Mouse (Mus musculus) left cerebral cortex, adult 11 months (tissue): ENCODE measurements at regions not wholly inside any gene's neighbourhood (a gene's known extent, or its start where the extent isn't known, plus 50 kb on each side); places are given as distances from the start of the nearest gene placed in this dataset.

Experiments
- DNase-seq: peaks from one replicate; pipeline ENCODE4 v3.0.0; 2022; ENCODE audit warnings: low spot score

GRCm38 (mm10) chr4:64207118-64207868 lies 160.5 kb upstream of the Tnc start:
- DNase-seq, result no peak

- DNase-seq, result no peak
Observed at GRCm38 (mm10) chr4:64200808-64201190, 154.0 kb upstream of the Tnc start.

DNA sequence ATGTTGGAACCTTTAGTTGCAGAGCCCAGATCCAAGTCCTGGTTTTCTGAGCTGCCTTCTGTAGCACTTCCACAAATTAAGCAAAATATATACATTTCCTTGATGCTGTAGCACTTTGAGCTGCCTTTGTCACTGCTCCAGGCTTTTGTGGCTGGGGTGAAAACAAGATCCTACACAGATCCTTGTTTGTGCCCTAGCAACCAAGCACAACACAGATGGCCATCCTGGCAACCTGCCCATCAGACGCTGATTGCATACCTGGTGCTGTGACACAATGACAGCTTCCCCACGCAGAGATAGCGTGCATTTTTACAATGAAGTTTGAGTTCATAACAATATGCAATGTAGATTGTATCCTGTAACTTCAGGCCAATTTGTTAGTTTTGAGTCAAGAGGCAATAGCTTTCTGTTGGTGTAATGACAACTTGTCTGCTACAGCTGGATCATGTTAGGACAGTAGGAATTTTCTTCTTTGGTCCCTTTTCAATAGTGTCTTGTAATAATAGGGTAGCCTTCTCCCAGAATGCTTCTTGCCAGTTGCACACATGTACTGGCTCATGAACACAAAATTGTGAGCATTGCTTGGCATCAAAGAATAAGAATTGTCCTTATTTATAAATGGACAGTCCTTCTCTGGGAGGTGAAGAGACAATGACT lies 153.5 kb upstream of the Tnc start:
- DNase-seq, result no peak

DNA sequence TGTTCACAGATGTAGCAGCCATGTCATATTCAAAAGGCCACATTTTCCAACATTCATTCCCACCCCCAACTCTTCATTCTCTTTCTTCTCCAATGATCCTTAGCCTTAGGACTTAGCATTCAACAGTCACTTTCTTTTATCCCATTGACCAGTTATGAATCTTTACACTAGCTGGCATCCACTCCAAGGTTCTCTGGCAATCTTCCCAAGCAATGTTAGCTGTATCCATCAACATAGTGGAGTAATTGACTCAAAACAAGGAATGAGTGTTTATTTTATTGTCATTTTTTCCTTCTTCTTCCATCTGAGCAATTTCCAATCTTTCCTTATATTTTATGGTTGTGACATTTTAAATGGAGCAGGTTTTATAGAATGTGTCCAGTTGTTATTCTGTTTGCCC lies 138.2 kb upstream of the Tnc start:
- no peak for DNase-seq

DNA sequence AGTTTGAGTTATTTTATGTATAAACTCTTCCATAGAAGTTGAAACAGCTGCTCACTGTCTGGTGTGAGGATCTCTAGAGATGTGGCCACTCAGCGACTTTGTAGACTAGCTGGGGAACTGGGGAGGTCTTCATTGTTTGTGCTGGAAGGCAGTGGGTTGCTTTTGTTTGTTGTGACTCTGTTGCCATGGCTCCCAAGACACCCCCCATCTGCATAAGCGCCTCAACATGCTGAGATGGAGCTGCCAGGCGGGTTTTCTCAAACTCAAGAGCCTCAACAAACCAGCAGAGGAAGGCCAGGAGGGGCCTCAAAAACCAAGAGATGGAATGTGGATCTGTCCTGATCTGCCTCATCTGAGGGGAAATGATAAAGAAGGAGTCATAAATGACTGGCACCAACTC lies 129.1 kb upstream of the Tnc start:
- DNase-seq, result no peak

GRCm38 (mm10) chr4:64171476-64171875 lies 124.7 kb upstream of the Tnc start:
- no peak for DNase-seq

- DNase-seq, result peak; percentile 2
Observed at GRCm38 (mm10) chr4:64148989-64149463, 102.2 kb upstream of the Tnc start.

DNA sequence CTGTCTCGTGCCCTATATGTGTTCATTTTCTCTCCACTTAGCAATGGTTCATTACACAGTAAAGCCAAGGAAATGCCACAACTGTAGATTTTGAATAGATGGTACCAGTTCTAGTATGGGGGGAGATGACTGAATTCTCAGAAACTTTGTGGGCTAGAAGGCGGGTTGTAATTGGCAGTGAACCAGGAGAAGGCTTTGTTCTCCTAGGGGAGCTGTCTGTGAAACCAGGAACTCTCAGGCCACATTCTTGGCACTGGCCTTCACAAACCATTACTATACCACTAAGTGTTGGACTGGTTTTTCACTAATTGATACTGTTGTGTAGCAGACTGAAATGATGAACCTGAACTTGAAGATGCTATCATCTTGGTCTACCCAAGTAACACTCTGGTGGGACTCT lies 99.1 kb upstream of the Tnc start:
- DNase-seq, result no peak

DNA sequence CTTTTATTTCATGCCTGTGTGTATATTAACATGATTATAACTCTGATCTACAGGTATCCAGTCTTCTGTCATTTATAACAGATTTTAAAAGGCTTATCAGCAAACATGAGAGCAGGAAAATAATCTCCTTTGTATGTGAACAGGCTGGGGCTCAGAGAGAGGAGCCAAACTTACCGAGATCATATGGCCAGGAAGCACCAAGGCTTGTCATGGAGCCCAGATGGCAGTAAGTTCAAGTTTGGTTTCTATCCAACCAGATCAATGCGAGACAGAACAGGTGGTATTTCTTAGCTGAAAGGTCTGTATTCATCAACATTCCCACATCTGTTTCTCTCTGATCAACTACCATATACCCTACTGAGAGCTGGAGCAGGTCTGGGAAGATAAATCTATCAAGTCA lies 96.1 kb upstream of the Tnc start:
- no peak for DNase-seq

DNA sequence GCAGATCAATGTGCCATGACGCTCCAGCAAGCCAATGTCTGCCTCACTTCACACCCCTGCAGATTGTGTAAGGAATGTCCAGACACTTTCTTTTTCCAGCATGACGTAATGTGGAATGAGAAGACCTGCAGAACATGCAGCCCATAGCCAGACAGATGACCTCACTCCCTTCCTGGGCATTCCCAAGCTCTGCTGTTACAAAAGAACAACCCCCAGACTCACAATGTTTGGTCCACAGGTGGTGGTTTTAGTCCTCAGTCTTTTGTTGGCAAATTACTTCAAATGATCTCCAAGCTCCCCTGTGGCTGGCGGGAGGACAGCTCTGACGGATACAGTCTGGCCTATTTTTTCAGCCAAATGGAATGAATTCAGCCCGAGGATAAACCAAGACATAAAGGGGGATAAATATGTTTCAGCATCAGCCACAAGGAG lies 95.6 kb upstream of the Tnc start:
- DNase-seq, result no peak

DNA sequence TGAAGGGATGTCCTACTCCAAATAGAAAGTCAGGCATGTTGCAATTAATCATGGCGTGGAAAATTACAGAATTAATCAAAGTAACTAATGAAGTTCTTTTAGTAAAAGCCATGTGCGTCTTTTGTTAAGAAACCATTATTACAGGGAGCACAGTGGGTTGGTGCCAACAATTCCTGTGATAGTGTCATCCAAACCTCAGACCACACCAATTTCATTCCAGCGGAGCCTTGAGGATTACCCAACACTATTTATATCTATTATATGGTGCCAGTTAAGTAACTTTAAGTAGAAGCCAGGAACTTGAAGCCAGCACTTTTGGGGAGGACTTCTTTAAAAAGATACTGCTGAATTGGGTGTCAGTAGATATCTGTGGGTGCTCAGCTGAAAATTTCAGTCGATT lies 93.0 kb upstream of the Tnc start:
- DNase-seq, result no peak

GRCm38 (mm10) chr4:64135036-64135435 lies 88.2 kb upstream of the Tnc start:
- DNase-seq, result no peak

DNA sequence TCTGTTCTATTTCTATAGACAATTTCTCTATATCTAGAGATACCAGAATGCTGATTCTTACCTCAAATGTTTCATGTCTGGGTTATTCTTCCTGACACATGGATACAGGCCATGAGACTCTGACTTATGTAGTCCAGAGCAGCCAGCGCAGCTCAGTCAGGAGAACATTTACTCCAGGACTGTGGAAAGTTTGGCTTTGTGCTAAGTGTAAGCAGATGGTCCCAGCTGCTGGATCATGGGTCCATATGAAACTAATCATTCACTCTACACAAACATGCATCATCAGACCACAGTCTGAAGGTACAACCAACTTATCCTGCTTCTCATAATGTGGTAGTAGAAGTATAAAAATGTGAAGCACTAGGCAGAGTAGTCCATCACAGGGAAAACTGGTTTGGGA lies 82.5 kb upstream of the Tnc start:
- no peak for DNase-seq

DNA sequence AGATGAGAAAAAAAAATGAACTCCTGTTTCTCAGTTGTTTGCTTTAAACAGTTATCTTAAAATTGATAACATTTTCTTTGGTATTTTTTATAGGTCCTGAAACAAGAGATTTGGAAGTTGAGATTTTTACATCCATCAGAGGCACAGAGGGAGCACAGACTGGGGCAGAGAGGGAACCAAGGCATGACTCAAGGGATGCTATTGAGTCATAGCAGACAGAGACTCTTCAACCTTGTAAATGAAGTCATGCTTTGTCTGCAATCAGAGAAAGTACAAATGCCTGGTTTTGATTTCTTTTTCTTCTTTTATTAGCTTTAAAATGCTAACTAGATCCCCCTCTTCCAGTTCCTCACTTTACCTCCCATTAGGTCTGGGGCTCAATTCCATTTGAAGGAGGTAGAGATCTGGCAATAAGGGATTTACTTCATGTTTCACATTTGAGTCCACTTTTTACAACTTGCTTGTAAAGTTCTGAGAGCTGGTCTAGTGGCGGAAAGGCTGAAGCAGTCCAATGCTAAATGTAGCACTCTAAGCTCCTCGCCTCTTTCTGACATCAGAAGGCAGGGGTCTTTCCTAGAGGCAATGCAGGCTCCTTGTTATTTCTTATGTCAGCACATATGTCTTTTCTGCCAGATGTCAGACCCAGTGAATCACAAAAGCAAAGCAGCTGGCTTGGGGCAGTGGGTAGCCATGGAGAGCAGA lies 77.7 kb upstream of the Tnc start:
- no peak for DNase-seq

- no peak for DNase-seq
Observed at GRCm38 (mm10) chr4:64123675-64124074, 76.9 kb upstream of the Tnc start.

- DNase-seq, result no peak
Observed at GRCm38 (mm10) chr4:64098247-64098646, 51.4 kb upstream of the Tnc start.
